Mouse (Mus musculus) CH12.LX (cell line): ENCODE results near the gene Gm26938.

Source experiments
- CTCF ChIP-seq, 2 experiments: IDR thresholded peaks in 1 of 2; conservative IDR thresholded peaks in 1 of 2; 2 replicates each; pipeline ENCODE4 v1.5.1; 2011 to 2012; ENCODE audit warnings: low read depth in 2 of 2, low read length in 2 of 2, improper control_type of control experiment in 1 of 2, inconsistent platforms in 1 of 2, mild to moderate bottlenecking in 1 of 2, moderate library complexity in 1 of 2
- E2F4 ChIP-seq: IDR thresholded peaks from 2 replicates; pipeline ENCODE4 v1.6.1; 2011; ENCODE audit warnings: low read depth, low read length, improper control_type of control experiment; ENCODE audit not compliant: insufficient replicate concordance
- EP300 ChIP-seq: IDR thresholded peaks from 2 replicates; pipeline ENCODE4 v1.6.1; 2011; ENCODE audit warnings: low read length, improper control_type of control experiment
- HCFC1 ChIP-seq: IDR thresholded peaks from 2 replicates; pipeline ENCODE4 v1.6.1; 2012; ENCODE audit warnings: low read depth, mild to moderate bottlenecking, inconsistent platforms, low read length, improper control_type of control experiment
- IRF4 ChIP-seq: IDR thresholded peaks from 2 replicates; pipeline ENCODE4 v1.6.1; 2014; ENCODE audit warnings: low read depth, mild to moderate bottlenecking, inconsistent platforms, low read length, improper control_type of control experiment
- MAX ChIP-seq: IDR thresholded peaks from 2 replicates; pipeline ENCODE4 v1.6.1; 2011; ENCODE audit warnings: low read length, improper control_type of control experiment
- MAZ ChIP-seq: IDR thresholded peaks from 2 replicates; pipeline ENCODE4 v1.6.1; 2012; ENCODE audit warnings: low read depth, mild to moderate bottlenecking, inconsistent platforms, low read length, improper control_type of control experiment, moderate library complexity
- POLR2A ChIP-seq: IDR thresholded peaks from 2 replicates; pipeline ENCODE4 v1.6.1; 2011; ENCODE audit warnings: low read depth, mild to moderate bottlenecking, improper control_type of control experiment, low read length
- RAD21 ChIP-seq: IDR thresholded peaks from 2 replicates; pipeline ENCODE4 v1.6.1; 2011; ENCODE audit warnings: low read depth, mild to moderate bottlenecking, low read length, improper control_type of control experiment, moderate library complexity
- SIN3A ChIP-seq: IDR thresholded peaks from 2 replicates; pipeline ENCODE4 v1.6.1; 2012; ENCODE audit warnings: low read length, improper control_type of control experiment, inconsistent platforms

- TF ChIP-seq CTCF (conservative IDR thresholded peaks at IDR 0.05 in 1 of 2, IDR thresholded peaks at IDR 0.05 in 1 of 2; ENCODE audit: low read depth in 2 of 2, low read length in 2 of 2) (no peak), IRF4 (peak; percentile 73), POLR2A (peak; percentile 89), RAD21 (no peak), E2F4 (no peak), SIN3A (peak; percentile 97), EP300 (no peak), MAZ (peak; percentile 64; the same call in 1 of the 2 replicates), MAX (peak; percentile 76), HCFC1 (peak; percentile 97)
These were observed at the start of gene Gm26938, which contains the start of gene Psmg3 for GRCm38 (mm10) chr5:139826357-139827055.
